Mouse (Mus musculus): ENCODE measurements around the gene Nus1. TPM values are rescaled to one million over a fixed set of nuclear protein-coding genes. Genes with fewer than 3 reads are reported as not detected.

Nus1 gene
- polyA plus RNA-seq, 1 experiment, result 8.3 TPM

DNA sequence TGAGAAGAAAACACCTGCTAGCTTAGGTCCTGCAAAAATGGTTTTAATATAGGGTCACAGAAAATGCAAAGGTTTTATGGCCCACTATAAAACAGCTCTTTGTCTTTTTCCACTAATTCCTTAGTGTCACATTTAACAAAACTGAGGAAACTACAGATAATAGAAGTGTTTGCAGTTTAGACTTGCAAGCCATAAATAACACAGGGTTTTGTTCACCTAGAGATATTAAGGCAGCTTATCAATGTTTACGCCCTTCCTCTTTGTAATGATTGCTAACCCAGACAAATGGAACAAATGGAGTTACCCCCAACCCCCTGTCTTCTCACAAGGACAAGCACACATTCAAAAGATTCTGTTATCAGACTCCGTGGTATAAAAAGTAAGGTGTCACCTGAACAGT is 26.1 kb upstream of the Nus1 start:
- Histone ChIP-seq H3K36me3 (ENCODE audit: control insufficient read depth, insufficient read depth, low read length) (no peaks in the 10 kb centered on the region), H3K4me1 (ENCODE audit: control insufficient read depth, insufficient read depth, low read length) (no peaks in the 10 kb centered on the region), H3K4me3 (ENCODE audit: control insufficient read depth, low read depth, low read length) (no peak overlapping the region), H3K27me3 (ENCODE audit: control insufficient read depth, insufficient read depth, low read length) (no peaks in the 10 kb centered on the region), H3K27ac (ENCODE audit: control insufficient read depth, insufficient read depth, low read depth, low read length) (no peak overlapping the region)
- TF ChIP-seq CTCF (IDR thresholded peaks at IDR 0.05; ENCODE audit: control insufficient read depth, insufficient read depth, insufficient replicate concordance, low read depth, low read length) (no peak), POLR2A (IDR thresholded peaks at IDR 0.05; ENCODE audit: control insufficient read depth, low read depth, low read length) (no peak)

DNA sequence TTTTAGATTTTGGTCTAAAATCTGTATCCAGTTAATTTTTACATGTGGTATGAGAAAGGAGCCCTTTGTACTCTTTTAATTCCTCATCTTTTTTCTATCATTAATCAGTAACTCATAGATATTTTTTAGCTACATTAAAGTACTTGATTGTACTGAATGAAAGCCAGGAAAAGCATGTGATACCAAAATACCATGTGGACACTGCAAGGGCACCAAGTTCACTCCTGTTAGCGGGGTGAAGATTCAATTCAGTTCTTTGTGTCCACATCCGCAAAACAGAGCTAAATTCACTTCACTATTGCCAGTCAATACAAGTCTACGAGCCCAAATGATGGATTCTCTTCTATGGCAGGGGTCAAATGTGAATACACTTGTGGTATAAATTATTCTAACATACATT is 20.7 kb upstream of the Nus1 start:
- Histone ChIP-seq H3K36me3 (ENCODE audit: control insufficient read depth, insufficient read depth, low read length) (no peaks in the 10 kb centered on the region), H3K4me3 (ENCODE audit: control insufficient read depth, low read depth, low read length) (no peak overlapping the region), H3K27ac (ENCODE audit: control insufficient read depth, insufficient read depth, low read depth, low read length) (no peak overlapping the region), H3K4me1 (ENCODE audit: control insufficient read depth, insufficient read depth, low read length) (no peaks in the 10 kb centered on the region), H3K27me3 (ENCODE audit: control insufficient read depth, insufficient read depth, low read length) (no peaks in the 10 kb centered on the region)
- TF ChIP-seq POLR2A (IDR thresholded peaks at IDR 0.05; ENCODE audit: control insufficient read depth, low read depth, low read length) (no peak), CTCF (IDR thresholded peaks at IDR 0.05; ENCODE audit: control insufficient read depth, insufficient read depth, insufficient replicate concordance, low read depth, low read length) (no peak)

DNA sequence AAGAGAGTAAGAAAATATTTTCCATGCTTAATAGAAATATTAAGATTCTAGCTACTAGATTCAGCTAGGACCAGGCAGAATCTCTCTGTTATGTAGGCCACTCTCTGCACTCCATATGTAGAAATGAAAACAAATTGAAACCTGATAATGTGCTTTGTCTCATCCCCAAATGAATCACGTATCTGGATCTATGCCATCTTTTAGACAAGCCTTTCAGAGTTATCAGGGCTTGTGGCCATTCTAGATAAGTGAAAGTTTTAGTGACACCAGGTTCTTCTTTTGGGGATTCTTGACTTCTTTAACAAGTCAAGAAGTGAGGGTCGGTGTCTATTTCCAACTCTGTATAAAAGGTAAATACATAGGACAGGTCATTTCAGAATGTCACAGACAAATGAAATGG is 18.6 kb upstream of the Nus1 start:
- H3K27ac ChIP-seq (ENCODE audit: control insufficient read depth, insufficient read depth, low read depth, low read length), result no peak overlapping the region
- no peaks in the 10 kb centered on the region for H3K36me3 ChIP-seq (ENCODE audit: control insufficient read depth, insufficient read depth, low read length)
- H3K4me1 ChIP-seq (ENCODE audit: control insufficient read depth, insufficient read depth, low read length), result peaks cover 1% of the 10 kb centered on the region
- no peaks in the 10 kb centered on the region for H3K27me3 ChIP-seq (ENCODE audit: control insufficient read depth, insufficient read depth, low read length)
- H3K4me3 ChIP-seq (ENCODE audit: control insufficient read depth, low read depth, low read length), result no peak overlapping the region
- TF ChIP-seq POLR2A (IDR thresholded peaks at IDR 0.05; ENCODE audit: control insufficient read depth, low read depth, low read length), result no peak
- TF ChIP-seq CTCF (IDR thresholded peaks at IDR 0.05; ENCODE audit: control insufficient read depth, insufficient read depth, insufficient replicate concordance, low read depth, low read length), result no peak

DNA sequence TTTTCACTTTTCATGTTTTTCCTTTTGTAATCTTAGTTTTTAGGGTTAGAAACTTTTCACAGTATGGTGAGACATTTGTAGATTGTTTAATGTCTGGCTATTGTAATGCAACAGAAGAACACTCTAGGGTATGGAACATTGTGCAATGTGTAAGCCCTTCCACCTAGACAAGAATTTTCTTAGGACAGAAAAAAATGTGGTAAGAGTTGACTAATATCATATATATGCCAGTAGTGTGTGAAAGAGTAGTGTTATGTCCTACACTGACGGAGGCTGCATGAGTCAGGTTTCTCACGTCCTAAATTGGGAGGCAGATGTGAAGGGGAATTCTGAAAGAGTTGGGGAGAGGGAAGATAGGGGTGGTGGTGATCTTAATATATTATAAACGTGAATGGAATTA is 17.6 kb upstream of the Nus1 start:
- H3K4me1 ChIP-seq (ENCODE audit: control insufficient read depth, insufficient read depth, low read length), result peaks cover 6% of the 10 kb centered on the region
- no peak overlapping the region for H3K4me3 ChIP-seq (ENCODE audit: control insufficient read depth, low read depth, low read length)
- no peak overlapping the region for H3K27ac ChIP-seq (ENCODE audit: control insufficient read depth, insufficient read depth, low read depth, low read length)
- TF ChIP-seq CTCF (IDR thresholded peaks at IDR 0.05; ENCODE audit: control insufficient read depth, insufficient read depth, insufficient replicate concordance, low read depth, low read length) (no peak), POLR2A (IDR thresholded peaks at IDR 0.05; ENCODE audit: control insufficient read depth, low read depth, low read length) (no peak)
- no peaks in the 10 kb centered on the region for H3K36me3 ChIP-seq (ENCODE audit: control insufficient read depth, insufficient read depth, low read length)
- no peaks in the 10 kb centered on the region for H3K27me3 ChIP-seq (ENCODE audit: control insufficient read depth, insufficient read depth, low read length)

DNA sequence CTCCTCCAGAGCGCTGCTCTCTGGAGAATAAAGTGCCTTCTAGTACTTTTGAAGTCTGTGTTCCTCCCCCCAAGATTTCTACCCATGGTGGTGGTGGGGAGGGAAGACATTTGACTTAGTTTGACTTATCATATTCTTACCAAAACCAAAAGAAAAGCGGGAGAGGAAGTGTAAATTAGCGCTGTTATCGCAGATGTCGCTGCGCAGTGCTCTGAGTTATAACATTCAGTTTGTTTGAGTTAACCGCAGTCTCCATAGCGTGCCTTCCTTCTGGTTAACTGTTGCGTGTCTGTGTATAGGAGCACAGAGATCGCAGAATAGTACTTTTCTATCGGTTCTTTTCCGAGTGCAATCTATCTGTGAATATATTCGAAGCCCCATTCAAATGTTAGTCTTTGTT is 12.2 kb upstream of the Nus1 start:
- H3K27ac ChIP-seq (ENCODE audit: control insufficient read depth, insufficient read depth, low read depth, low read length), result no peak overlapping the region
- H3K4me1 ChIP-seq (ENCODE audit: control insufficient read depth, insufficient read depth, low read length), result peaks cover 9% of the 10 kb centered on the region
- TF ChIP-seq CTCF (IDR thresholded peaks at IDR 0.05; ENCODE audit: control insufficient read depth, insufficient read depth, insufficient replicate concordance, low read depth, low read length), result no peak
- no peak for TF ChIP-seq POLR2A (IDR thresholded peaks at IDR 0.05; ENCODE audit: control insufficient read depth, low read depth, low read length)
- H3K27me3 ChIP-seq (ENCODE audit: control insufficient read depth, insufficient read depth, low read length), result no peaks in the 10 kb centered on the region
- no peaks in the 10 kb centered on the region for H3K36me3 ChIP-seq (ENCODE audit: control insufficient read depth, insufficient read depth, low read length)
- peak overlapping the region; percentile 48; the same call in 1 of the 2 replicates for H3K4me3 ChIP-seq (ENCODE audit: control insufficient read depth, low read depth, low read length)

DNA sequence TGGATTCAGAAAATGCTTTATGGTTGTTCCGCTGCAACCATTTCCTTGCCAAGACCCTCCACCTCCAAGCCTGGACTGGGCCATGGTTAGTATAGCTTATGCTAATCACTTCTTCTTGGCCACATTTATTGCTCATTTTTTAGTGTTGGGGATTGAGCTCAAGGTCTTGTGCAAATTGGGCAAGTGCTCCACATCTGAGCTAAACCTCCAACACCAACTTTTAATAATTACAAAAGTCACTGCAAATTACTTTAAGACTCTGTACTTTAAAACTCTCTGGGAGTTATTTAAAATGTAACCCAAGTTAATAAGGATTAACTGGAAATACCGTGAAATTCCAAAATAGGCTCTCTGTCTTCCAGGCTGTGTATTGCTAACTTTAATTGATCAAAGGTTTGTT is 9.8 kb upstream of the Nus1 start:
- Histone ChIP-seq H3K27ac (ENCODE audit: control insufficient read depth, insufficient read depth, low read depth, low read length) (no peak overlapping the region), H3K4me3 (ENCODE audit: control insufficient read depth, low read depth, low read length) (no peak overlapping the region), H3K4me1 (ENCODE audit: control insufficient read depth, insufficient read depth, low read length) (peaks cover 9% of the 10 kb centered on the region), H3K27me3 (ENCODE audit: control insufficient read depth, insufficient read depth, low read length) (no peaks in the 10 kb centered on the region), H3K36me3 (ENCODE audit: control insufficient read depth, insufficient read depth, low read length) (no peaks in the 10 kb centered on the region)
- TF ChIP-seq CTCF (IDR thresholded peaks at IDR 0.05; ENCODE audit: control insufficient read depth, insufficient read depth, insufficient replicate concordance, low read depth, low read length), result no peak
- TF ChIP-seq POLR2A (IDR thresholded peaks at IDR 0.05; ENCODE audit: control insufficient read depth, low read depth, low read length), result no peak

DNA sequence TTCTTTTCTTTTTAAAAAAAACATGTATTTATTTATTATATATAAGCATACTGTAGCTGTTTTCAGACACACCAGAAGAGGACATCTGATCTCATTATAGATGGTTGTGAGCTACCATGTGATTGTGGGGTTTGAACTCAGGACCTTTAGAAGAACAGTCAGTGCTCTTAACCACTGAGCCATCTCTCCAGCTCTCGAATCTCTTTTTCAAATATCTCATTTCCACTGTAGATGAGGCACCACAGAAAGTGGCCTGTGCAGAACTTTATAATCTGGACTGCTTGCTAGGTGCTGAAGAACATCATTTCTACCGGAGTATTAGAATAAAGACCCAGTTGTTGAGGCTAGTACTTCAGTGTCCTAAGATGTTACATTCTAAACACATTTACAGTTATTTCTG is 2.3 kb upstream of the Nus1 start:
- TF ChIP-seq CTCF (IDR thresholded peaks at IDR 0.05; ENCODE audit: control insufficient read depth, insufficient read depth, insufficient replicate concordance, low read depth, low read length) (no peak), POLR2A (IDR thresholded peaks at IDR 0.05; ENCODE audit: control insufficient read depth, low read depth, low read length) (no peak)
- no peak overlapping the region for H3K27ac ChIP-seq (ENCODE audit: control insufficient read depth, insufficient read depth, low read depth, low read length)
- H3K4me1 ChIP-seq (ENCODE audit: control insufficient read depth, insufficient read depth, low read length), result peaks cover 7% of the 10 kb centered on the region; the same call in 1 of the 2 replicates
- no peaks in the 10 kb centered on the region for H3K27me3 ChIP-seq (ENCODE audit: control insufficient read depth, insufficient read depth, low read length)
- H3K4me3 ChIP-seq (ENCODE audit: control insufficient read depth, low read depth, low read length), result no peak overlapping the region
- H3K36me3 ChIP-seq (ENCODE audit: control insufficient read depth, insufficient read depth, low read length), result no peaks in the 10 kb centered on the region

DNA sequence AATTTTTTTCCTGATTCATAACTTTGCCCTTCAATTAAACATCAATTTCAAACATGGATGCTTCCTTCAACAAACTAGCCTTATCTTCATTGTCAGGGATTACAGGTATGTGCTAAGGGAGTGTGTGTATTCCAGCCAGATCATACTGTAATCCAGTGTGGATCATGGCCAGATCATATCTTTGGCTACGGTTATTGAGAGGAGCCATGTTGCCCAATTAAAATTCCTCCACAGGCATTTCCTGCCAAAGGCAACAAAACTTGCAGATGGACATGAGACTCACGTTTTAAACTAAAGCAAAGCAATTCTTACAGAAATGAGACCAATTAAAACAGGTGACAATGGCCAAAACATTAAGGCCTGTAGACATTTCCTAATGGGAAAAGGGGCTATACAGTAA is 889 bp upstream of the Nus1 start:
- Histone ChIP-seq H3K4me1 (ENCODE audit: control insufficient read depth, insufficient read depth, low read length) (peaks cover 7% of the 10 kb centered on the region; the same call in 1 of the 2 replicates), H3K4me3 (ENCODE audit: control insufficient read depth, low read depth, low read length) (no peak overlapping the region; the same call in 1 of the 2 replicates), H3K36me3 (ENCODE audit: control insufficient read depth, insufficient read depth, low read length) (no peaks in the 10 kb centered on the region), H3K27ac (ENCODE audit: control insufficient read depth, insufficient read depth, low read depth, low read length) (no peak overlapping the region), H3K27me3 (ENCODE audit: control insufficient read depth, insufficient read depth, low read length) (no peaks in the 10 kb centered on the region)
- TF ChIP-seq POLR2A (IDR thresholded peaks at IDR 0.05; ENCODE audit: control insufficient read depth, low read depth, low read length) (no peak), CTCF (IDR thresholded peaks at IDR 0.05; ENCODE audit: control insufficient read depth, insufficient read depth, insufficient replicate concordance, low read depth, low read length) (no peak)

All from testis, adult 2 months (tissue).